ENCODE assay signal across 10 mouse cellular contexts in the genomic region with DNA sequence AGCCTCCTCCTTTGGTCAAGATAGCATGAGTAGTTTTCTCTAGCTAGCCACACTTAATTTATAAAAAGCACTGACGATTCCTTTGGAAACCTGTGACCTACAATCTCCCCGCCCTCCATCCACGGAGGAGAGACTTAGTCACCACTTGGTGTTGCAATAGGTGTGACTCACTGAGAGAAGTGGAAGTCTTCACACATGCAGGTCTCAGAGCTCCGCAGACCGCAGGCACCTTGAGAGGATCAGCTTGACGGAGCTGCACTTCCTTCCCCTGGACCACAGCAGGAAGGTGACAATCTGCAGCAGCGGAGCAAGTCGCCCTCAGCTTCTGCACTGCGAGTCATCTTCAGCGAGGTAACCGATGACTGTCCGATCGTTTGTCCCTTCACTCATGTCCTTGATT. TPM values are rescaled to one million over a fixed set of nuclear protein-coding genes. Genes with fewer than 3 reads are reported as not detected.
DNase-seq lines count a peak whose midpoint lies in the region; ATAC-seq and TF ChIP-seq lines count a peak whose summit lies in the region.
"Had no signal": no experiment of that assay in that cellular context is flagged by ENCODE, and none has a peak within 500 bp of the region (broad histone marks: within the 10 kb centered on the region; RNA-seq: fewer than 3 reads in every experiment).

A gene (plus strand): TSS at position 165 of the 400 bp plus-strand sequence.

- 46% methylated on average over 13 of the region's 13 CpGs for WGBS in intestine, embryonic 16.5 days
- 60% methylated on average over 13 of the region's 13 CpGs for WGBS in kidney, embryonic 15.5 days

- H3K36me3 ChIP-seq in intestine, embryonic 16.5 days (ENCODE audit: control insufficient read depth, insufficient read depth, low read length): no peaks in the 10 kb centered on the region
- H3K36me3 ChIP-seq in myocyte (ENCODE audit: control insufficient read depth, insufficient read depth): no peaks in the 10 kb centered on the region
- no peaks in the 10 kb centered on the region for H3K36me3 ChIP-seq in kidney, embryonic 15.5 days
- H3K36me3 ChIP-seq: midbrain, embryonic 12.5 days had no signal

- H3K4me3 ChIP-seq in intestine, embryonic 16.5 days (ENCODE audit: low read length): peak within 1 kb of the TSS; percentile 25
- H3K4me3 ChIP-seq in myocyte: peak within 1 kb of the TSS; percentile 24
- H3K4me3 ChIP-seq in kidney, embryonic 15.5 days (replicated peaks): no peak within 1 kb of the TSS
- H3K4me3 ChIP-seq: midbrain, embryonic 12.5 days had no signal

- TF ChIP-seq POLR2A in myocyte (IDR thresholded peaks at IDR 0.05; ENCODE audit: insufficient read length, low read depth): peak; percentile 67

- H3K27ac ChIP-seq in intestine, embryonic 16.5 days (ENCODE audit: low read length): peak within 1 kb of the TSS; percentile 75
- no peak within 1 kb of the TSS for H3K27ac ChIP-seq in kidney, embryonic 15.5 days
- H3K27ac ChIP-seq: midbrain, embryonic 12.5 days had no signal

- H3ac ChIP-seq in myocyte (ENCODE audit: control insufficient read depth, insufficient read length): no peak within 1 kb of the TSS

- peaks cover 4% of the 10 kb centered on the region; the same call in 1 of the 2 replicates for H3K4me1 ChIP-seq in intestine, embryonic 16.5 days (ENCODE audit: control insufficient read depth, insufficient read depth, low read length)
- H3K4me1 ChIP-seq in kidney, embryonic 15.5 days: no peaks in the 10 kb centered on the region

- no peaks in the 10 kb centered on the region for H3K9me3 ChIP-seq in intestine, embryonic 16.5 days (ENCODE audit: control insufficient read depth, low read length)
- H3K9me3 ChIP-seq in kidney, embryonic 15.5 days (replicated peaks): no peaks in the 10 kb centered on the region
- H3K9me3 ChIP-seq: midbrain, embryonic 12.5 days had no signal

- no peak within 1 kb of the TSS for H3K9ac ChIP-seq in intestine, embryonic 16.5 days (ENCODE audit: low read depth, low read length)
- H3K9ac ChIP-seq in kidney, embryonic 15.5 days: no peak within 1 kb of the TSS
- H3K9ac ChIP-seq: midbrain, embryonic 12.5 days had no signal

- H3K79me2 ChIP-seq in myocyte (ENCODE audit: control insufficient read depth, insufficient read depth): no peaks in the 10 kb centered on the region

- peak within 1 kb of the TSS; percentile 19; the same call in 1 of the 2 replicates for H3K4me2 ChIP-seq in intestine, embryonic 16.5 days (ENCODE audit: low read depth, low read length)
- peak within 1 kb of the TSS; percentile 68 for H3K4me2 ChIP-seq in myocyte (ENCODE audit: low read depth)
- H3K4me2 ChIP-seq in kidney, embryonic 15.5 days: no peak within 1 kb of the TSS
- H3K4me2 ChIP-seq: midbrain, embryonic 12.5 days had no signal

- no peak for DNase-seq in frontal cortex, postnatal 10 days (ENCODE audit: low spot score in 2 of 2)
- DNase-seq in NIH3T3 (ENCODE audit: low read depth): peak; percentile 94
- no peak for DNase-seq in kidney, adult 11 months
- DNase-seq in cerebellum, postnatal 4 days (ENCODE audit: low spot score in 2 of 2): no peak
- DNase-seq: cerebellum, postnatal 36 days had no signal

- no peaks in the 10 kb centered on the region for H3K27me3 ChIP-seq in intestine, embryonic 16.5 days (replicated peaks; ENCODE audit: control insufficient read depth, insufficient read depth, low read length)
- H3K27me3 ChIP-seq in myocyte (ENCODE audit: control insufficient read depth, insufficient read depth, insufficient read length): no peaks in the 10 kb centered on the region
- H3K27me3 ChIP-seq in kidney, embryonic 15.5 days: no peaks in the 10 kb centered on the region
- H3K27me3 ChIP-seq: midbrain, embryonic 12.5 days had no signal

- ATAC-seq in frontal cortex, adult (ENCODE audit: low TSS enrichment): peak; percentile 74; the same call in 1 of the 2 replicates
- ATAC-seq in intestine, embryonic 16.5 days: peak; percentile 93
- no peak for ATAC-seq in kidney, embryonic 15.5 days (replicated peaks; ENCODE audit: low FRiP score)

TF ChIP-seq in myocyte, 11 proteins besides CTCF, POLR2A, EP300 and RAD21:
- TF ChIP-seq CEBPB (IDR thresholded peaks at IDR 0.05; ENCODE audit: insufficient read depth, poor library complexity, severe bottlenecking) (peak; percentile 99), TCF3 (IDR thresholded peaks at IDR 0.05; ENCODE audit: insufficient read length, low read depth) (no peak), POLR2AphosphoS2 (IDR thresholded peaks at IDR 0.05; ENCODE audit: insufficient read length, low read depth) (peak; percentile 64)
TF ChIP-seq in myocyte: peak in this region for 2.

RNA-seq across cellular contexts. Expression of the gene that starts here (rescaled TPM):
- 0.43 TPM in 2 replicates for polyA plus RNA-seq in intestine, embryonic 16.5 days (2015; fragmentation: Nextera tagmentation; extraction: Ambion mirVana)
- 3.3 TPM for polyA plus RNA-seq in myocyte (2012; fragmentation: generic; extraction: Trizol)
- not detected in 2 replicates for polyA plus RNA-seq in kidney, embryonic 15.5 days (2015; fragmentation: Nextera tagmentation; extraction: Ambion mirVana)
- polyA plus RNA-seq: midbrain, embryonic 12.5 days had no signal

Comparison
In these comparisons a context has a peak if more than half of its experiments do, and no peak if none do; other contexts are left out.
1. Peak in ATAC-seq, H3K4me3 ChIP-seq, H3K27ac ChIP-seq and H3K4me2 ChIP-seq in intestine, embryonic 16.5 days; RNA of the gene not detected or under 1 TPM.